Mouse (Mus musculus) ES-E14 (cell line): ENCODE measurements around the gene Rnf43.

Experiments
- HCFC1 ChIP-seq: IDR thresholded peaks from 2 replicates; pipeline ENCODE4 v1.6.1; 2012; ENCODE audit warnings: low read length, inconsistent platforms, borderline replicate concordance; ENCODE audit not compliant: insufficient read depth
- MAFK ChIP-seq: IDR thresholded peaks from 2 replicates; pipeline ENCODE4 v1.6.1; 2014; ENCODE audit warnings: mild to moderate bottlenecking, low read depth, low read length, inconsistent platforms; ENCODE audit not compliant: insufficient read depth
- ZNF384 ChIP-seq: IDR thresholded peaks from 2 replicates; pipeline ENCODE4 v1.6.1; 2012; ENCODE audit warnings: low read depth, low read length, inconsistent platforms

DNA sequence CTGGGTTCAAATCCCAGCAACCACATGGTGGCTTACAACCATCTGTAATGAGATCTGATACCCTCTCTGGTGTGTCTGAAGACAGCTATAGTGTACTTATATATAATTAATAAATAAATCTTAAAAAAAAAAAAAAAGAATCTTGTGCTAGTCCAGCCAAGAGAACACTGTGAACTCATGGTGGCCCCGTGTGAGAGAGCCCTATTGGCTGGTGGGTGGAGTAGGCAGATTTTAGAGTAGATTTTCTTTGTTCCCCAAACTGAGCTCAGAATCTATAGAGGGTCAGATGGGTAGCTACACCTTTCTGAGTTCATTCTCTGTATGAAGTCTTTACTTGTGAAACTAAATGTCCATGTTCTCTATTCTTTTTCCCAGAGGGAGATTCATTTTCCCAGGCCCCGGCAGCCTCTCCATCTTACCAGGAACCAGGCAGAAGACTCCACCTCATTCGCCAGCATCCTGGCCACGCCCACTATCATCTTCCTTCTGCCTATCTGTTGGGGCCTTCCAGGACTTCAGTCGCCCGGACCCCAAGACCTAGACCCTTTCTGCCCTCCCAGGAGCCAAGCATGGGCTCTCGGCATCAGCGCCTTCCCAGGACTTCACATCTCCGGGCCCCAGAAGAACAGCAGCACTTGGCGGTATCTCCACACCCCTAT, 68.3 kb downstream of the Rnf43 start:
- TF ChIP-seq HCFC1 (no peak), ZNF384 (no peak), MAFK (no peak)
